Mouse (Mus musculus) MEL (cell line): ENCODE measurements around the gene Ankmy1. TPM values are rescaled to one million over a fixed set of nuclear protein-coding genes. Genes with fewer than 3 reads are reported as not detected.

Source experiments
- DNase-seq: peaks from one replicate; pipeline ENCODE4 v3.0.0; 2011; ENCODE audit warnings: low read depth, low spot score
- H3K27ac ChIP-seq: 2 replicates; pipeline ENCODE4 v1.5.1; 2012; ENCODE audit warnings: low read depth, mild to moderate bottlenecking, control low read depth, low read length, moderate library complexity; ENCODE audit not compliant: control insufficient read depth
- H3K27me3 ChIP-seq, 2 experiments: fragments of 150-350 bp in 1 of 2; sonication (generic) in 1 of 2; 2 replicates each; pipeline ENCODE4 v1.6.1; 2012; ENCODE audit warnings: low read length in 2 of 2, mild to moderate bottlenecking in 2 of 2, improper control_type of control experiment in 1 of 2, moderate library complexity in 1 of 2; ENCODE audit not compliant: insufficient read depth in 2 of 2, control insufficient read depth in 1 of 2
- H3K36me3 ChIP-seq, 2 experiments: 2 replicates each; pipeline ENCODE4 v1.6.1; 2012 to 2014; ENCODE audit warnings: low read length in 2 of 2, improper control_type of control experiment in 1 of 2, inconsistent platforms in 1 of 2, mild to moderate bottlenecking in 1 of 2; ENCODE audit not compliant: insufficient read depth in 2 of 2, control insufficient read depth in 1 of 2
- H3K4me1 ChIP-seq, 2 experiments: fragments of 150-350 bp in 1 of 2; sonication (generic) in 1 of 2; 2 replicates each; pipeline ENCODE4 v1.6.1; 2012; ENCODE audit warnings: low read length in 2 of 2, improper control_type of control experiment in 1 of 2, mild to moderate bottlenecking in 1 of 2; ENCODE audit not compliant: insufficient read depth in 2 of 2, control insufficient read depth in 1 of 2
- H3K4me3 ChIP-seq, 2 experiments: fragments of 150-350 bp in 1 of 2; sonication (generic) in 1 of 2; 2 replicates each; pipeline ENCODE4 v1.5.1; 2012; ENCODE audit warnings: low read depth in 2 of 2, low read length in 2 of 2, mild to moderate bottlenecking in 2 of 2, moderate library complexity in 2 of 2, control low read depth in 1 of 2, improper control_type of control experiment in 1 of 2; ENCODE audit not compliant: control insufficient read depth in 1 of 2, insufficient read depth in 1 of 2
- H3K79me2 ChIP-seq: 2 replicates; pipeline ENCODE4 v1.6.1; 2012; ENCODE audit warnings: mild to moderate bottlenecking, low read length, moderate library complexity; ENCODE audit not compliant: control insufficient read depth, poor library complexity, insufficient read depth
- H3K9ac ChIP-seq: 2 replicates; pipeline ENCODE4 v1.6.1; 2012; ENCODE audit warnings: low read depth, mild to moderate bottlenecking, control low read depth, low read length, moderate library complexity; ENCODE audit not compliant: control insufficient read depth, poor library complexity, severe bottlenecking
- H3K9me3 ChIP-seq: fragments of 150-350 bp; sonication (generic); replicated peaks from 2 replicates; pipeline ENCODE4 v1.6.1; 2012; ENCODE audit warnings: mild to moderate bottlenecking, low read length, improper control_type of control experiment, moderate library complexity; ENCODE audit not compliant: insufficient read depth
- BHLHE40 ChIP-seq: IDR thresholded peaks from 2 replicates; pipeline ENCODE4 v1.6.1; 2012; ENCODE audit warnings: low read depth, mild to moderate bottlenecking, inconsistent platforms, low read length, improper control_type of control experiment, borderline replicate concordance
- CTCF ChIP-seq, 3 experiments: IDR thresholded peaks in 2 of 3; conservative IDR thresholded peaks in 1 of 3; 2 replicates each; pipeline ENCODE4 v1.5.1; 2011 to 2012; ENCODE audit warnings: low read length in 3 of 3, low read depth in 2 of 3, mild to moderate bottlenecking in 2 of 3, improper control_type of control experiment in 1 of 3, inconsistent platforms in 1 of 3, mixed read lengths in 1 of 3, moderate library complexity in 1 of 3; ENCODE audit not compliant: control insufficient read depth in 1 of 3, insufficient read depth in 1 of 3, poor library complexity in 1 of 3, severe bottlenecking in 1 of 3
- E2F4 ChIP-seq: IDR thresholded peaks from 2 replicates; pipeline ENCODE4 v1.6.1; 2011; ENCODE audit warnings: low read depth, low read length, improper control_type of control experiment, borderline replicate concordance
- EP300 ChIP-seq, 2 experiments: IDR thresholded peaks; 2 replicates each; pipeline ENCODE4 v1.6.1; 2011; ENCODE audit warnings: improper control_type of control experiment in 2 of 2, low read length in 2 of 2, low read depth in 1 of 2, mild to moderate bottlenecking in 1 of 2
- ETS1 ChIP-seq: IDR thresholded peaks from 2 replicates; pipeline ENCODE4 v1.6.1; 2012; ENCODE audit warnings: low read depth, mild to moderate bottlenecking, inconsistent platforms, low read length, improper control_type of control experiment, moderate library complexity
- GATA1 ChIP-seq: IDR thresholded peaks from 2 replicates; pipeline ENCODE4 v1.6.1; 2011; ENCODE audit warnings: low read depth, low read length, improper control_type of control experiment
- JUND ChIP-seq: IDR thresholded peaks from 2 replicates; pipeline ENCODE4 v1.6.1; 2011; ENCODE audit warnings: low read depth, mild to moderate bottlenecking, improper control_type of control experiment, low read length
- KAT2A ChIP-seq: conservative IDR thresholded peaks from 2 replicates; pipeline ENCODE4 v1.6.1; 2012; ENCODE audit warnings: low read depth, low read length, improper control_type of control experiment, inconsistent platforms
- MAFK ChIP-seq: IDR thresholded peaks from 2 replicates; pipeline ENCODE4 v1.6.1; 2011; ENCODE audit warnings: low read depth, mild to moderate bottlenecking, low read length, improper control_type of control experiment, borderline replicate concordance
- MXI1 ChIP-seq: IDR thresholded peaks from 2 replicates; pipeline ENCODE4 v1.6.1; 2011; ENCODE audit warnings: mild to moderate bottlenecking, low read depth, low read length, improper control_type of control experiment
- MYB ChIP-seq: IDR thresholded peaks from 2 replicates; pipeline ENCODE4 v1.6.1; 2011; ENCODE audit warnings: mild to moderate bottlenecking, low read depth, low read length, improper control_type of control experiment
- MYC ChIP-seq: IDR thresholded peaks from 2 replicates; pipeline ENCODE4 v1.6.1; 2011; ENCODE audit warnings: low read depth, mild to moderate bottlenecking, low read length, improper control_type of control experiment, moderate library complexity
- NELFE ChIP-seq: IDR thresholded peaks from 2 replicates; pipeline ENCODE4 v1.6.1; 2011; ENCODE audit warnings: low read depth, low read length, improper control_type of control experiment
- NRF1 ChIP-seq: IDR thresholded peaks from 2 replicates; pipeline ENCODE4 v1.6.1; 2014; ENCODE audit warnings: low read depth, mild to moderate bottlenecking, inconsistent platforms, low read length, improper control_type of control experiment, moderate library complexity; ENCODE audit not compliant: poor library complexity, insufficient read depth, severe bottlenecking
- POLR2A ChIP-seq, 2 experiments: IDR thresholded peaks; 2 replicates each; pipeline ENCODE4 v1.6.1; 2011 to 2012; ENCODE audit warnings: low read length in 2 of 2, mild to moderate bottlenecking in 2 of 2, control low read depth in 1 of 2, improper control_type of control experiment in 1 of 2, low read depth in 1 of 2, moderate library complexity in 1 of 2; ENCODE audit not compliant: control insufficient read depth in 1 of 2, insufficient read depth in 1 of 2, poor library complexity in 1 of 2
- POLR2AphosphoS2 ChIP-seq: IDR thresholded peaks from 2 replicates; pipeline ENCODE4 v1.6.1; 2011; ENCODE audit warnings: low read length, improper control_type of control experiment
- POLR2AphosphoS5 ChIP-seq: IDR thresholded peaks from 2 replicates; pipeline ENCODE4 v1.6.1; 2012; ENCODE audit warnings: low read depth, borderline replicate concordance, mild to moderate bottlenecking, inconsistent platforms, low read length, moderate library complexity, mixed read lengths
- RAD21 ChIP-seq: IDR thresholded peaks from 2 replicates; pipeline ENCODE4 v1.6.1; 2011; ENCODE audit warnings: mild to moderate bottlenecking, low read depth, low read length, improper control_type of control experiment
- RCOR1 ChIP-seq: IDR thresholded peaks from 2 replicates; pipeline ENCODE4 v1.6.1; 2012; ENCODE audit warnings: low read depth, mild to moderate bottlenecking, inconsistent platforms, low read length, improper control_type of control experiment
- SIN3A ChIP-seq: IDR thresholded peaks from 2 replicates; pipeline ENCODE4 v1.6.1; 2012; ENCODE audit warnings: low read length, improper control_type of control experiment, inconsistent platforms
- SMC3 ChIP-seq: IDR thresholded peaks from 2 replicates; pipeline ENCODE4 v1.6.1; 2011; ENCODE audit warnings: low read depth, low read length, improper control_type of control experiment
- TBP ChIP-seq: IDR thresholded peaks from 2 replicates; pipeline ENCODE4 v1.8.0; 2011; ENCODE audit warnings: low read depth, low read length, improper control_type of control experiment
- TCF12 ChIP-seq: IDR thresholded peaks from 2 replicates; pipeline ENCODE4 v1.6.1; 2014; ENCODE audit warnings: low read depth, mild to moderate bottlenecking, inconsistent platforms, low read length, improper control_type of control experiment, moderate library complexity
- UBTF ChIP-seq: IDR thresholded peaks from 2 replicates; pipeline ENCODE4 v1.6.1; 2012; ENCODE audit warnings: low read depth, mild to moderate bottlenecking, inconsistent platforms, low read length, improper control_type of control experiment, moderate library complexity, borderline replicate concordance; ENCODE audit not compliant: insufficient read depth
- USF1 ChIP-seq: IDR thresholded peaks from 2 replicates; pipeline ENCODE4 v1.6.1; 2014; ENCODE audit warnings: low read depth, mild to moderate bottlenecking, inconsistent platforms, low read length, improper control_type of control experiment, moderate library complexity
- USF2 ChIP-seq, 2 experiments: IDR thresholded peaks; 2 replicates each; pipeline ENCODE4 v1.6.1; 2011 to 2012; ENCODE audit warnings: improper control_type of control experiment in 2 of 2, low read length in 2 of 2, borderline replicate concordance in 1 of 2, inconsistent platforms in 1 of 2, low read depth in 1 of 2, mild to moderate bottlenecking in 1 of 2; ENCODE audit not compliant: insufficient read depth in 1 of 2
- ZMIZ1 ChIP-seq: IDR thresholded peaks from 2 replicates; pipeline ENCODE4 v1.6.1; 2012; ENCODE audit warnings: low read depth, mild to moderate bottlenecking, inconsistent platforms, low read length, improper control_type of control experiment, moderate library complexity
- ZNF384 ChIP-seq: IDR thresholded peaks from 2 replicates; pipeline ENCODE4 v1.6.1; 2012; ENCODE audit warnings: low read depth, mild to moderate bottlenecking, inconsistent platforms, low read length, improper control_type of control experiment
- polyA plus RNA-seq, 2 experiments: library from polyadenylated mRNA; stranded (reverse) in 1 of 2; unstranded in 1 of 2; fragments of >175 nt in 1 of 2; fragments of >200 nt in 1 of 2; gene quantifications; 2 replicates each; pipeline versions ENCODE4 v1.2.1 to v1.2.4; 2012; ENCODE audit warnings: low replicate concordance in 2 of 2, low read depth in 1 of 2; ENCODE audit not compliant: insufficient read length in 2 of 2, insufficient read depth in 1 of 2, missing spikeins in 1 of 2
- total RNA-seq: library from RNA; depleted of rRNA; stranded (reverse); fragments of 300-350 nt; gene quantifications from 2 replicates; pipeline ENCODE4 v1.2.3, GENCODE M21; 2012

Ankmy1 gene
- total and polyA plus RNA-seq, 3 experiments, result 0.08 TPM; not detected in 2

DNA sequence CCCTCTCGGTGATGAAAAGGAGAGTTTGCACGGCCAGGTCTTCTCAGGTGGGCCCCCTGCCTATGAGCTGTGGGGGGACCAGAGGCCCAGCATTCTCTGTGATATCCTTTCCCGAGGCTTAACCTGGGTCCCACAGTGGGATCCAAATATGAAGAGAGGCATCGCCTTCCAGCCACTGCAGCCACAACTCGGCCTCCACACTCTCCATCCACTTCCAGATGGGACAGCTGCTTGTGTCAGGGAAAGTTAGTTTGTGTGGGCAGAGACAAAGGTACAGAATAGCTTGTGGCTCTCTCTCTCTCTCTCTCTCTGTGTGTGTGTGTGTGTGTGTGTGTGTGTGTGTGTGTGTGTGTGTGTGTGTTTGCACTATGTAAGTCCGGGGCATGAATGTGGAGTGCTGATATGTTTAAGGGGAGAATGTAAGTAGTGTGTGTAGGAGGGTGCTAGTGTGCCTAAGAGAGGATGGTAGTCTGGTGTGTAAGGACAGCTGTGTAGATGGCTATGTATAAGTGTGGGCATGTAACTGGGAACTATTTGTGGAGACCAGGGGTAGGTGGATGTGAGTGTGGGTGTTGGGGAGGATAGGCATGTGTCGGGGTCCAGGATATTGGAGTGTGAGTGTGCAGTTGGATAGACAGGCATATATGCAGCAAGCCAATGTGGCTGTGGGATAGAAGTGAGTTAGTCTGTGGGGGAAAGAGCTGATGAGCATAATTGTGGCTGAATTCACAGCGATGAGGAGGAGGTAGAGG is 27.2 kb downstream of the Ankmy1 start:
- Histone ChIP-seq H3K27me3 (no peaks in the 10 kb centered on the region), H3K4me1 (no peaks in the 10 kb centered on the region), H3K9ac (no peak overlapping the region), H3K9me3 (no peaks in the 10 kb centered on the region), H3K4me3 (no peak overlapping the region), H3K36me3 (no peaks in the 10 kb centered on the region), H3K27ac (no peak overlapping the region), H3K79me2 (no peaks in the 10 kb centered on the region)
- no peak for TF ChIP-seq UBTF
- TF ChIP-seq RAD21, result no peak
- no peak for TF ChIP-seq POLR2A (IDR thresholded peaks at IDR 0.05; ENCODE audit: control insufficient read depth in 1 of 2, insufficient read depth in 1 of 2, low read depth in 1 of 2, low read length in 2 of 2, poor library complexity in 1 of 2)
- no peak for TF ChIP-seq NRF1
- TF ChIP-seq E2F4, result no peak
- TF ChIP-seq RCOR1, result no peak
- no peak for TF ChIP-seq MXI1
- TF ChIP-seq ZNF384, result no peak
- no peak for TF ChIP-seq TBP
- TF ChIP-seq EP300 (IDR thresholded peaks at IDR 0.05; ENCODE audit: low read depth in 1 of 2, low read length in 2 of 2), result no peak
- no peak for TF ChIP-seq SMC3
- TF ChIP-seq CTCF (IDR thresholded peaks at IDR 0.05 in 2 of 3, conservative IDR thresholded peaks at IDR 0.05 in 1 of 3; ENCODE audit: control insufficient read depth in 1 of 3, insufficient read depth in 1 of 3, low read depth in 2 of 3, low read length in 3 of 3, poor library complexity in 1 of 3, severe bottlenecking in 1 of 3), result no peak
- no peak for TF ChIP-seq MYB
- TF ChIP-seq USF2 (IDR thresholded peaks at IDR 0.05; ENCODE audit: borderline replicate concordance in 1 of 2, insufficient read depth in 1 of 2, low read depth in 1 of 2, low read length in 2 of 2), result no peak
- no peak for TF ChIP-seq ZMIZ1
- TF ChIP-seq POLR2AphosphoS5, result no peak
- no peak for DNase-seq

DNA sequence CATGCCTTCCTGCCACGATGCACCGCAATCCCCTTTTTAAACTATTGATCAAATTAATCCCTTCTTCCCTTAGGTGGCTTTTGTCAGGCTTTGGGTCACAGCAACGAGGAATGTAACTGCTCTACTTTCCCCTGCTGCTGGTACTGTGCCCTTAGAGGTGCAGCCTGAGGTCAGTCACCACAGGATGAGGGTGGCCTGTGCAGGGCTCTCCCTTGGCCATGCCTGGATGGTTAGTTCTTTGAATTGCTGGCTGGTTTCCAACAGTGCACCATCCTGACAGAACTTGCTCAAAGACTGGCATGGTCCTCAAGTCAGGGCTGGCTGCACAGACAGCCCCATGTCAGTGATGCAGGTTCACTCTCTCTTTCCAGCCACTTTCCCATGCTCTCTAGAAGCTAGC is 28.7 kb downstream of the Ankmy1 start:
- H3K36me3 ChIP-seq, result no peaks in the 10 kb centered on the region
- H3K9ac ChIP-seq, result no peak overlapping the region
- no peaks in the 10 kb centered on the region for H3K4me1 ChIP-seq
- no peaks in the 10 kb centered on the region for H3K27me3 ChIP-seq
- no peaks in the 10 kb centered on the region for H3K79me2 ChIP-seq
- H3K9me3 ChIP-seq, result no peaks in the 10 kb centered on the region
- DNase-seq, result no peak
- H3K27ac ChIP-seq, result no peak overlapping the region
- no peak overlapping the region for H3K4me3 ChIP-seq
- TF ChIP-seq RCOR1 (no peak), USF1 (no peak), TCF12 (no peak), MAFK (no peak), MYC (no peak), SIN3A (no peak), BHLHE40 (no peak), JUND (no peak), GATA1 (no peak), MXI1 (no peak), POLR2AphosphoS2 (no peak), NELFE (no peak), UBTF (no peak), POLR2AphosphoS5 (no peak), CTCF (IDR thresholded peaks at IDR 0.05 in 2 of 3, conservative IDR thresholded peaks at IDR 0.05 in 1 of 3; ENCODE audit: control insufficient read depth in 1 of 3, insufficient read depth in 1 of 3, low read depth in 2 of 3, low read length in 3 of 3, poor library complexity in 1 of 3, severe bottlenecking in 1 of 3) (no peak), USF2 (IDR thresholded peaks at IDR 0.05; ENCODE audit: borderline replicate concordance in 1 of 2, insufficient read depth in 1 of 2, low read depth in 1 of 2, low read length in 2 of 2) (no peak), KAT2A (no peak), ETS1 (no peak)
